Mouse (Mus musculus) bone marrow, adult 2 months (tissue): Measurements from ENCODE around the gene 4931428F04Rik. TPM values are rescaled to one million over a fixed set of nuclear protein-coding genes. Genes with fewer than 3 reads are reported as not detected.

ENCODE experiments used
- H3K27ac ChIP-seq: fragments of 200-500 bp; 2 replicates; pipeline ENCODE4 v1.5.1; 2012; ENCODE audit warnings: low read depth, mild to moderate bottlenecking, control low read depth, inconsistent platforms, low read length; ENCODE audit not compliant: control insufficient read depth, poor library complexity, insufficient read depth
- H3K4me1 ChIP-seq: fragments of 200-500 bp; 2 replicates; pipeline ENCODE4 v1.6.1; 2011; ENCODE audit warnings: low read length; ENCODE audit not compliant: control insufficient read depth, insufficient read depth
- H3K4me3 ChIP-seq: fragments of 200-500 bp; replicated peaks from 2 replicates; pipeline ENCODE3; 2011; ENCODE audit warnings: mild to moderate bottlenecking, low read depth, low read length, control low read depth; ENCODE audit not compliant: control insufficient read depth
- CTCF ChIP-seq: fragments of 200-500 bp; IDR thresholded peaks from 2 replicates; pipeline ENCODE4 v1.5.1; 2011; ENCODE audit warnings: low read length, control low read depth; ENCODE audit not compliant: control insufficient read depth, insufficient read depth
- POLR2A ChIP-seq: fragments of 200-500 bp; IDR thresholded peaks from 2 replicates; pipeline ENCODE4 v1.6.1; 2011; ENCODE audit warnings: low read depth, mild to moderate bottlenecking, control low read depth, low read length, borderline replicate concordance; ENCODE audit not compliant: control insufficient read depth
- WGBS: fragments of 180-500 bp; shearing (Covaris S2); methylation state at CpG from one replicate; pipeline ENCODE4 v1.1.7; 2018; 5-methylcytosine and 5-hydroxymethylcytosine counted together
- polyA plus RNA-seq: library from polyadenylated mRNA; stranded (reverse); fragments of >200 nt; gene quantifications from 2 replicates; pipeline ENCODE4 v1.2.4, GENCODE M21; 2011; ENCODE audit warnings: low replicate concordance; ENCODE audit not compliant: missing spikeins, insufficient read depth, insufficient read length

Gene 4931428F04Rik
- polyA plus RNA-seq: 1.5 and 2.2 TPM in 2 replicates

DNA sequence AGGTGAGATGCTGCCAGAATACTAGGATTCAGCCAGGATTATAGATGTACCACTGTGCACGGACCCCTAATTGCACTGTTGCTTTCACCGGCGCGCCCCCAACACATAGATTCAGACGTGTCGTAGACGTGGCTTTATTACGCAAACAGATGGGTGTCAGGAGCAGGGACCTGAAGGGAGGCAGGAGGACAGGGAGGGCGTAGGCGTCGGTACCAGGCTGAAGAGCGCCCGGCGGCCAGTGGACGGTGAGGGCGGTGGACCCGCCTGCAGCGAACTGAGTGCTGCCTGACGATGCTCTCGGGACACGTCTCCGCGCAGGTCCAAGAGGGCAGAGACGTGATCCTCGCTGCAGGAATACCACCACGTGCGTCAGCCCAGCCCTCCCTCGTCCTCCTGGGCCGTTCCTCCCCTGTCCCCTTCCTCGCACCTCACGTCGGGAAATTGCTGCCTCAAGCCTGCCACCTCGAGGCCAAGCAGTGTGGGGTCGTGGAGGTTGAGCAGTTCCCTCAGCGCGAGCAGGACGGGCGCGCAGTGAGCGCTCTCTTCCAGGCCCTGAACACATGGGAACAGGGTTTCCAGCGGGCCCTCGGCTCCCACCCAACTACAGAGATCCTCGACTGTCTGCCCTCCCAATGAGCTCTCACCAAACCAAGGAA lies at the start of gene 4931428F04Rik:
4931428F04Rik (minus strand) TSS at position 60 of the 656 bp plus-strand sequence.
- Histone ChIP-seq H3K27ac (peak within 1 kb of the TSS; percentile 51), H3K4me3 (peak within 1 kb of the TSS; percentile 80)

DNA sequence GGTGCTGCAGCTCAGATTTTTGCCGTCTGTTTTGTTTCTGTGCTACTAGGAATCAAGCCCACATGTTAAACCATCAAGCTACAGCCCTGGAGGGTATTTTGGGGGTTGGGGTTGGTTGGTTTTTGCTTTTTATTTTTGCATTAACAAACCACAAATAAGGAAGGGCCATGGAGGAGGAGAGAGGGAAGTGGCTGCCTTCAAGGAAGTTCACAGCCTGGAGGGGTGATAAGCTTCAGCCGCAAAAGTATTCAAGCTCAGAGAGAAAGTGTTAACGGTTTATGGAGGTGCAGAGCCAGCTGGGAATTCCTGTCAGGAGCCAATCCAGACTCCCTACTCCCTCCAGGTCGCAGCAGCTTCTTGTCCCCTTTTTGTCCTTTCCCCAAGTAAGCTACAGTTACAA lies 49.3 kb upstream of the 4931428F04Rik start:
- no peak overlapping the region for H3K4me3 ChIP-seq
- TF ChIP-seq CTCF: no peak
- TF ChIP-seq POLR2A: no peak
- 5% methylated on average over 4 of the region's 4 CpGs for WGBS
- H3K4me1 ChIP-seq: no peaks in the 10 kb centered on the region; the same call in 1 of the 2 replicates
- peak overlapping the region; percentile 9; the same call in 1 of the 2 replicates for H3K27ac ChIP-seq

More for the DNA sequence above, at the start of gene 4931428F04Rik:
- WGBS: 5% methylated on average over 43 of the region's 43 CpGs
- H3K4me1 ChIP-seq: peaks cover 4% of the 10 kb centered on the region
- TF ChIP-seq CTCF (peak; percentile 57; the same call in 1 of the 2 replicates), POLR2A (no peak)

DNA sequence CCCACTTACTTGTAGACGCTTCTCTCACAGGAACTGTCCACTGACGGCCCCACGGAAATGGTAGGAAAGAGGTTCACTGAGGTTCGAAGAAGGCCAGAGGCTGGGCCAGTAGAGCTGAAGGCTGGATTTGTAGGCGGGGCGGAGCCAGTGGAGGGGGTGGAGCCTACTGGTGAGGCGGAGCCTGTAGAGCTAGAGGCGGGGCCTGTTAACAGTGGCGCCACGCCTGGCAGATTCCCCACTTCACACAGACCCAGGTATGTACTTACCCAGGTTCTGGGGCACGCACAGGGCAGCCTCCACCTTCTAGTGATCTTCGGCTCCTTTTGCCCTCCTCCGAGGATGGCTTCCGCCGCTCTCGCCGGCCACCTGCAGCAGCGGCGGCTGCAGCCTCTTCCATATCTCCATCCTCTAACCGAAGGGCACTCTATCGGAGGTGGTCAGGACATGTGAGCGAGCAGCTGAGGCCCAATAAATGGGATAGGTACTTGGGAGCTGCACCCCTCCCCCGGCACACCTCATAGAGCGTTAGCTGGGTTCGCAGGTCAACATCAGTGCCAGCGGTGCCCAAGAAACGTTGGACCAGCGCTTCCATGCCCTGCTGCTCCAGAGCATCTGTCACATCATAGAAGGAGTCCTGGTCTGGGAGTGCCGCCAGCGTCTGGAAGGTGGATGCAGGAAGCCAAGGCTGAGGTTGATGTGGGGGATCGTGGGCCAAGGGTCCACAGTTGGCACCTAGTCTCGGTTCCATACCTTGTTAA lies 46.9 kb upstream of the 4931428F04Rik start:
- Histone ChIP-seq H3K4me3 (no peak overlapping the region), H3K4me1 (no peaks in the 10 kb centered on the region; the same call in 1 of the 2 replicates), H3K27ac (no peak overlapping the region)
- WGBS: 90% methylated on average over 32 of the region's 32 CpGs
- TF ChIP-seq POLR2A: no peak
- no peak for TF ChIP-seq CTCF

DNA sequence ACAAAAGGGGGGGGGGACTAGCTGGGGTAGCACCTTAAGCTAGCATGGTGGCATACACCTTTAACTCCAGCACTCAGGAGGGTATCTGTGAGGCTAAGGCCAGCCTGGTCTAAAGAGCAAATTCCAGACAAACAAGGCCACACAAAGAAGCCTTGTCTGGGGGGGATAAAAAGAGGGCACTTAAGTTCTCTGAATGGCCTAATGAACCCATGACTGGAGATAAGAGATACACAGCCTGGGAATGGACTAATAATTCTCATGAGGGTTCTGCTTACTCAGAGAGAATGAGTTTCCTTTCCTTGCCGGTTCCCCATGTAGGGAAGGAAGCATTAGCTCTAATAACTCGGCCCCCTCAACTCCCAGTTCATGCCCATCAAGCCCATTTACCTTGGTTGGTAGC lies 42.9 kb upstream of the 4931428F04Rik start:
- TF ChIP-seq POLR2A: no peak
- no peak for TF ChIP-seq CTCF
- Histone ChIP-seq H3K4me1 (no peaks in the 10 kb centered on the region; the same call in 1 of the 2 replicates), H3K27ac (no peak overlapping the region), H3K4me3 (no peak overlapping the region)
- 85% methylated on average over 2 of the region's 2 CpGs for WGBS

DNA sequence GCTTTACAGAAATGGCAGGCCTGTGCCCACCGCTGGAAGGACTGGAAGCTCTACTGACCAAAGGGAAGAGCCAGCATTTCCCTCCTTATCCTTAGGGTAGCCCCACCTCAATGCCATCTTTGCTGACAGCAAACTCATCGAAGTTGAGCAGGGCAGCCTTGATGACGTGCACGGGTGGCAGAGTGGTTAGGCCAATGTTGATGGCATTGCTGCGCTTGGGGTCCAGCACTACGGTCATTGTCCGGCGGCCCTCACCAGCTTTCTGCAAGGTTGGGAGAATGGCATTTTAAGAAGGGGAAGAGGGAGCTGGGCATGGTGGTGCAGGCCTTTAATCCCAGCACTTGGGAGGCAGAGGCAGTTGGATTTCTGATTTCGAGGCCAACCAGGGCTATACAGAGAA lies 42.3 kb upstream of the 4931428F04Rik start:
- Histone ChIP-seq H3K4me3 (no peak overlapping the region), H3K27ac (no peak overlapping the region), H3K4me1 (no peaks in the 10 kb centered on the region; the same call in 1 of the 2 replicates)
- WGBS: 91% methylated on average over 9 of the region's 9 CpGs
- TF ChIP-seq CTCF (no peak), POLR2A (no peak)

DNA sequence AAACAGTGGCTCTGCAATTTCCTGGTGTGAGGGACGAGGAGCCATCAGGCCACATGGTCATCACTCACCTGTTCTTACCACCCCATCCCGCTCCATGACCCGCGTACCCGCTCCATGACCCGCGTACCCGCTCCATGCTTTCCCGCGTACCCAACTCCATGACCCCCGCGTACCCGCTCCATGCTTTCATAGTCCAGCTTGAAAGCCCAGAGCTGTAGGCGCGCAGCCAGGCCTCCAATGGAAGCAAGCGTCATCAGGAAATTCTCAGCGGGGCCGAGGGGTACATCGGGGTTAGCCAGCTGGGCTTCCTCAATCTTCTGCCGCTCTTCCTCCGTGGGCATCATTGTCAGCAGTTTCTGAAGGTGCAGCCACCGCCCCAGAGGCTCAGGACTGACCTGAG lies 41.8 kb upstream of the 4931428F04Rik start:
- H3K4me1 ChIP-seq: no peaks in the 10 kb centered on the region; the same call in 1 of the 2 replicates
- no peak overlapping the region for H3K4me3 ChIP-seq
- H3K27ac ChIP-seq: no peak overlapping the region
- 93% methylated on average over 22 of the region's 22 CpGs for WGBS
- TF ChIP-seq POLR2A: no peak
- no peak for TF ChIP-seq CTCF

DNA sequence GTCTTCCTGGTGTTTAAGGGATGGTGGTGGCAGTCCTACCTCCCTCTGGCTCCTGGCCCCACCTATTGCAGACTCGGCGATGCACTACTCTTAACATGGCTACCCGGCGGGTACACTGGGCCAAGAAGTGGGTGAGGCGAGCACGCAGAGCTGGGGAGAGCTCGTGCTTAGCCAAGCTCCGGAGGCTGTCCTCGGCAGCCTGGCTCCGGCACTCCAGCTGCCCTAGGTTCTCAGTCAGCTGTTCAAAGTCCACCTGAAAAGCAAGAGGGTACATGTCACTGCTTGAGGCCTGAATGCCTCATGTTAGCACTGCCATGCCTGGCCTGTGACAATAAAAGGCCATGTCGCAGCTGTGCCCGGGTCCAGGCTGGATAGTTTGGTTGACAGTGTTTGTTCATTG lies 40.7 kb upstream of the 4931428F04Rik start:
- Histone ChIP-seq H3K27ac (no peak overlapping the region), H3K4me1 (no peaks in the 10 kb centered on the region; the same call in 1 of the 2 replicates), H3K4me3 (no peak overlapping the region)
- 90% methylated on average over 12 of the region's 12 CpGs for WGBS
- TF ChIP-seq CTCF (no peak), POLR2A (no peak)

DNA sequence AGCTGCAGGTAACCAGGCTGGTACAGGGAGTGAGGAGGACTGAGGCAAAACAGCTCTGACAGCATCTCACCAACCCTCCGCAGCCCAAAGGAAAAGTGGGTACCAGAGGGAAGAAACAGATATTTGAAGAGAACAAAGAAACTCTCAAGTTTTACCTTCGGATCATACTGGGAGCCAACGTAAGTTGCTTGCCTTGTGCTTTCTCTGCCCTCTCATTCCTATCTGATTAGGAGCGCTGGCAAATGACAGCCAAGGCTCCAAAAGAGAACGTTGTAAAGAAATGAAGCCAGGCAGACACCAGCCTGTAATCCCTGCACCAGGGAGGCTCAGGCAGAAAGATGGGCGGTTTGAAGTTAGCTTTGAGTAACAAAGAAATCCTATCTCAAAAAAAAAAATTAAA lies 37.3 kb upstream of the 4931428F04Rik start:
- Histone ChIP-seq H3K27ac (no peak overlapping the region), H3K4me3 (peak overlapping the region; percentile 82), H3K4me1 (peaks cover 1% of the 10 kb centered on the region; the same call in 1 of the 2 replicates)
- TF ChIP-seq CTCF (no peak), POLR2A (no peak)
- 26% methylated on average over 6 of the region's 6 CpGs for WGBS

DNA sequence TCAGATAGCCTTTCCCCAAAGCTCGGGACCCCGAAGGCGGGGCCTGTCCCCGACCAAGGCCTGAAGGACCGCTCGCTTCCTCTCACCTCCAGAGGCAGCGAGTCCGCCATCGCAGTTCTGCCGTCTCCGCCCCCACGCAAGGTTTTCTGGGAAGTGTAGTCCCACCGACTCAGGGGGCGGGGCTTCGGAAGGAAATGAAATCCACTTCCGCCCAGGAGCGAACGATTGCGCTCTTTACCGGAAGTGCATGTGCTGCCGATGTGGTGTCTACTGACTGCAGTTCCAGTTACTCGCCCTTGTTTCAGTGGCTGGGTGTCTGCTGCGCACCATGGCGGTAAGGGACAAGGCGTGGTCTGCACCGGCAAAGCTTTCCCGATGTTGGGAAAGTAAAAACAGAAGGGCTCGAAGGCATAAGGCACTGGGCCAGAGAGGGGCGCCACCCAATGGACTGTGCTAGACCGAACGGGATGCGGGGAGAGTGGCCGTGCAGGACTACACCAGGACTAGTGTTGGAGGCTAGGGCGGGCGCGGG lies 36.5 kb upstream of the 4931428F04Rik start, which contains the start of the genes Lrrc29 and Tmem208:
Lrrc29 (minus strand) TSS at position 138 of the 532 bp plus-strand sequence.
Tmem208 (plus strand) TSS at position 214 of the 532 bp plus-strand sequence.
- Histone ChIP-seq H3K4me3 (peak within 1 kb of the TSS; percentile 82), H3K4me1 (peaks cover 1% of the 10 kb centered on the region; the same call in 1 of the 2 replicates), H3K27ac (peak within 1 kb of the TSS; percentile 48)
- TF ChIP-seq POLR2A (peak; percentile 94; the same call in 1 of the 2 replicates), CTCF (peak; percentile 46)
- under 1% methylated on average over 36 of the region's 36 CpGs for WGBS
